Mouse (Mus musculus): Measurements from ENCODE around the gene Wbp11.

Gene Wbp11

DNA sequence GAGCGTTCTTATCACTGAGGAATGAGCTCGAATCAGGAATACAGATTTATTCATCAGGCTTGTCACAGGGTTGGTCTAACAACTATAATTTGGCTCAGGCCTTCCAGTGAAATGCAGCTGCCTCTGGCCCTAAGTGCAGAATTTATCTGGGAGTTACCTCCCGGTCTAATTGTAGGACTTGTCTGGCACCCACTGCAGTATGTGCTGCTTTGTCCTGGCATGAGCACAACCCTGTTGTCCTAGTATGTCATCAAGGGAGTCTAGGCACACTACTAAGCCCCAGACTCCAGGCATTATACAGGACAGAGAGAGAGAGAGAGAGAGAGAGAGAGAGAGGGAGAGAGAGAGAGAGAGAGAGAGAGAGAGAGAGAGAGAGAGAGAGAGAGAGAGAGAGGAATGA lies 9.3 kb upstream of the Wbp11 start:
- DNase-seq (ENCODE audit: low read depth, low spot score) = no peak

DNA sequence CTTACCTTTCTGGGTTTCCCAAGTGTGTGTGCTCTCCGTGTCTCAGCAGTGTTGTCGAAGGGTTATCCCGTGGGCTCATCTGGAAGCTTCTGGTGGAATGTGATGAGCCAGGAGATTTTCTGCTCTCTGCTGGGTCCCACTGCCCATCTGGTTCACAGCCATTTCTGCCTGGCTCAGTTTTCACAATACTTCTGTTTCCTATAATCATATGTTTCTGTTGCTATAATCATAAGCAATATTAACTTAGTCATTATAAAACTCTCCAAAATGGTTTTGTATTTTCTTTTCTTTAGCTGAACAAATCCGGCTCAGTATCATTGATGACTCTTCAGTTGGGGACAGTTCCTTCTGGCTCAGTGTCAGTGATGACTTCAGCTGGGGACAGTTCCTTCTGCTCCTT lies 7.3 kb upstream of the Wbp11 start, which contains the start of gene Smco3:
Gene Smco3 (minus strand): TSS at position 101 of the 400 bp plus-strand sequence.
- DNase-seq (ENCODE audit: low read depth, low spot score) = no peak

DNA sequence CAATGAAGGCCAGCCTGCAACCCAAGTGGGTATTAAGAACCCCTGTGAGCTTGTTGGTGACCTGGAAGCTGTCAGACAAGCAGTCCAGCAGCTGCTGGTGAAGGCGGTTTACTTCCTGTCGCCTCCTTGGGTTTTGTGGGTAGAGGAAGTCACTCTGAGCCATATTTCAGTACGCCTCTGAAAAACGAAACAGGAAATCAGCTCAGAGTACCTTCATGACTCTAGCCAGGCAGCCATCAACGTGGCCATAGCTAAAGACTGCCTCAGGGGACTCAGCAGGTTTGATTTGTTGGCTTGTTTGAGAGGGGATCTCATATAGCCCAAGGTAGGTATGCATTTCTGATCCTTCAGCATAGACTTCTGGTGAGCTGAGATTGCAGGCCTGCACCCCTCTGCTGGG lies 3.7 kb upstream of the Wbp11 start:
- no peak for DNase-seq (ENCODE audit: low read depth, low spot score)

DNA sequence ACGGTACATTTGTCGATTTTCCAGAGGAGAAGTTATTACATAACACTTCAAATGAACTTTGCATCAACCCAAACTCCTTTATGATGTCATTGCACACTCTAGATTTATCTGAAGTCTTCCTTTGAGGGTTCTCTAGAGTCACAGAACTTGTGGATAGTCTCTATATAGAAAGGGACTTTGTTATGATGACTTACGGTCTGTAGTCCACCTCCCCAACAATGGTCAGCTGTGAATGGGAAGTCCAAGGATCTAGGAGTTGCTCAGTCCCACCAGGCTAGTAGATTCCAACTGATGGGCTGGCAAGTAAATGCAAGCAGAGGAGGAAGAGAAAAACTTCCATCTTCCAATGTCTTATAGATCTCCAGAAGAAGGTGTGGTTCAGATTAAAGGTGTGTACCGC lies 648 bp upstream of the Wbp11 start:
- no peak for DNase-seq (ENCODE audit: low read depth, low spot score)

DNA sequence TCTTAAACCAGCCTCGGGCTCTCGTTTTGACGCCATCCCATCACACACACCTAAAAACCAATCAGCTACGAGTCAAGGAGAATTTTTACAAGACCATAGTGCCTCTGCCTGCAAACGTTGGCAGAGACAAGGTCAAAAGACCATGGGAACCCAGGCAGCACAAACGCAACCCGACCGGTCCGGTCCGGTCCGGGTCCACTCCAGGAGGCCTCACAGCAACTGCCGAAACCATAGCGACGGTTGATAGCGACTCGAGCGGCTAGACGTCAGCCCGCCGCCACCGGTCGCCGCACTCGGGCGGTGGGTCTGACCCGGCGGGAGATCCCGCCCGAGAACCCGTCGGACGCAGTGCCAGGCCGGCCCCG lies 535 bp downstream of the Wbp11 start, which contains the start of gene BC049715:
Gene BC049715 (plus strand): TSS at position 111 of the 365 bp plus-strand sequence.
- DNase-seq (ENCODE audit: low read depth, low spot score) = peak; percentile 61

DNA sequence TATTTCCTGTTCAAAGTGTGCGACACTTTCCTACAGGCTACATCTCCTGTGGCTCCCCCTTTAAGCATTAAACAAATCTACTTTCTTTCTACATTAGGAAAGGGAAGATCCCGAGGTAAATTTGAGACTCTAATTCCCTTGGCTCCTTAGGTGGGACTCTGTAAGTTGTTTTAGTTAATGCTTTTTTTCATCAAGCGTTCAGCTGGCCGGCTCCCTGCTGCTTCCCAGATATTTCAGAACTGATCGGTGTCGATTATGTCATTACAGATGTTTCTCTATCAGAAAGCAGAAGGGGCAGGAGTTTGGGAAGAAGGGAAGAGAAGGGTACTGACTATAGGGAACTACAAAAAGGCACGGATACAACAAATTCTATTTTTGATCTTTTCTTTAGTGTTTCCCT lies 917 bp downstream of the Wbp11 start:
- no peak for DNase-seq (ENCODE audit: low read depth, low spot score)

DNA sequence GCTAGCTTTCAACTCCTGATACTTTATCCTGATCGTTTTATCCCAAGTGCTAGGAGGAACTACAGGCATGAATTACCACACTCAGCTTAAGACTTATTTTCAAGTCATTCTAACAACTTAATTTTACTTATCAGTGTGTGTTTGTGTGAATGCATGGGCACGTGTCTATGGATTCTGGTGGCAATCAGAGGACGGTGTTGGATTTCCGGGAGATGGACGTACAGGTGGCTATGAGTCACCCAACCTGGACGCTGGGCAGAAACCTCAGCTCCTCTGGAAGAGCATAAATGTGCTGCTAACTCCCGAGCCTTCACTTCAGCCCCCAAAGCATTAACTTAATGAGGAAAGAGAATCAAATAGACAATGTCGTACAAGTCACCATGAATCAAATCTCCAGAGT lies 3.0 kb downstream of the Wbp11 start:
- DNase-seq (ENCODE audit: low read depth, low spot score) = no peak

DNA sequence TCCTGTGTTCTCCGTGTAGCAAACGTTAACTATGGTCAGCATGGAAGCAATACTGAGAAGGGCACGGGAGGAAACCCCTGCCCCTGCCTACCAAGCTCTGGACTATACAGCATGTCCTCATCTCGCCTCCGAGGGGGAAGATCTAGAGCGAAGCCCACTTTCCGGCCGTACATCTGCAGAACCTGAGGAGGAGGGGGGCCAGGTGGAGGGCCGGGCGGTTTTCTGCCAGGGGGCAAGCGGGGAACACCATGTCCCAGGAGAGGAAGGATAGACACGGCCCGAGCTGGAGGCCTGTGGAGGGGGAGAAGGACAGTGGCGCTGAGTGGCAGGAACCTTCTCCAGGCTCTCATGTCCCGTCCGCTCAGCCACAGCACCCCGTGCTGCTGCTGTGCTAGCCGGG lies 6.9 kb downstream of the Wbp11 start:
- DNase-seq (ENCODE audit: low read depth, low spot score) = no peak

DNA sequence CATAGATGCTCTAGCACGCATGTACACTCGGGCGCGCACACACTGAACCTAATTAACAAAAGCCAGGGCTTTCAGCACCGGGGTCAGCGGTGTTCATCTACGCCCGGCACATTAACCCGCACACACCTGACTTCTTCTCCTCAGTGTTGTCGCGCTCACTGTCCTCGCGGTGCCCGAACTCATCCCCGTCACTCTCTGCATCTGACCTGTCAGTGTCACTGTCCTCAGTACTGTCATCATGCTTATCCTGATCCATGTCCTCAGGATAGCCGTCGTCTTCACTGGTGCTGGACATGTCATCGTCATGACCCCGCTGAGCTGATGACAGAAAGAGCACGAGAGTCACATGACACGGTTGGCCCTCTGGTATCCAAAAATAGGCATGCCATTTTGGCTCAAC lies 7.7 kb downstream of the Wbp11 start:
- no peak for DNase-seq (ENCODE audit: low read depth, low spot score)

DNA sequence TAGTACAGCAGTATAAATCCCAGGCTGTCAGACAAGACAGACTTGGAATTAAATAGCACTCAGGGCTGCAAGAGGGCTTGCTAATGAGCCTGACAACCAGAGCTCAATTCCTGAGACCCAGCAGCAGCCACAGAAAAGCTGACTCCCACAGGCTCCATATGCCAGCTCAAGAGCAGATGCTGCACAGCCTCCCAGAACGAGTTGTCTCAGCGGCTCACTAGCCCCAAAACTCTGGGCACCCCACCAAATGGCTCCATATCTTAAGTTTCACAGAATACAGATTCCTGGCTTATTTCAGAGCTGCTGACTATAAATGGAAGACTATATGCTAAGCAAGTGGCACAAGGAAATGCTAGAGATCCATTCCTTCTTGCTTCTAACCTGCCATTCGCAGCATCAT lies 10.5 kb downstream of the Wbp11 start:
- DNase-seq (ENCODE audit: low read depth, low spot score) = no peak

DNA sequence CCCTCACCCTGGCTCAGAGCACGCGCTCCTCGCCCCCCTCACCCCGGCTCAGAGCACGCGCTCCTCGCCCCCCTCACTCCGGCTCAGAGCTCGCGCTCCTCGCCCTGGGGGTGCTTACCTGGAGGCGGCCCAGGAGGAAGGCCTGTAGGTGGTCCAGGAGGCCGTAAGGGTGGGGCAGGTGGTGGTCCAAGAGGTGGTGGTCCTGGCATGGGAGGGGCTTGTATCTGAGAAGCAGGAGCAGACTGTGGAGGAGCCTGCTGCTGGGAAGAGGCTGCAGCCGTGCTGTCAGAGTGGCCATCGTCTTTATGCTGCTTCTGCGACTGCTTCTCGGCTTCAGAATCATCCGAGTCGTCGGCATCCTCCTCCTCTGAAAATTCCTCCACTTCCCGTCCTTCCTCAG lies 11.2 kb downstream of the Wbp11 start:
- DNase-seq (ENCODE audit: low read depth, low spot score) = no peak

DNA sequence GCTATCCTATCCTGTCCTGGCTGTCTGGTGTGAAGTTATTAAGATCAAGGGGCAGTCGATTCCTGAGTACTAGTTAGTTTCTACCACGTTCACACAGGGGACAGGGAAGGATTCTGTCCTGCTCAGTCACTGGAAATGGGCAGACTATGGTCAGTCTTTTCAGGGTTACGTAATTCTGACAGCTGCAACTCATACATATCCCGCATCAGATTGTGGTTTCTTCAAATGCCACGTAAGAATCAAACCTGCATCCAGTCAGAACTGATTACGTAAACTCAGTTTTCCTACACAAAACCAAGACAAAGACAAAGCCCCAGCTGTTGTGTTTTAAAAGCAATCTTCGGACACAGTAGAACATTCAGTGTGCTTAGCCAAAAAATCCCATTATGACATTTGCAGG lies 12.7 kb downstream of the Wbp11 start:
- no peak for DNase-seq (ENCODE audit: low read depth, low spot score)

DNA sequence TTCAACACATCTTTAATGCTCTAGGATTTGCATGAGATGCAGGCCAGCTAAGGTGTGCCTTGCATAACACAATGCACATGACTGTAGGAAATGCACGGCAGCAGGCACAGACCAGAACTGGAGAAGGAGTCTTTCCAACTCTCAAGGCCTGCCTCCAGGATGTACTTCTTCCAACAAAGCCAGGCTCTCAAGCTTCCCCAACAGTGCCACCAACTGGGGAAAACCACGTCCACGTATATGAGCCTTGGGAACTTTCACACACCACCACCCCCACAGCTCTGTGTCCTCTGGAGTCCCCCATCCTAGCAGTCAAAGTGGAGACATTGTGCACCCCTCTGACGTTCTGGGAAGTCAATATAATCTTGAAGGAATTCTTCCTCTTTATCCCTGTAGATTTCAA lies 14.9 kb downstream of the Wbp11 start:
- peak; percentile 68 for DNase-seq (ENCODE audit: low read depth, low spot score)

DNA sequence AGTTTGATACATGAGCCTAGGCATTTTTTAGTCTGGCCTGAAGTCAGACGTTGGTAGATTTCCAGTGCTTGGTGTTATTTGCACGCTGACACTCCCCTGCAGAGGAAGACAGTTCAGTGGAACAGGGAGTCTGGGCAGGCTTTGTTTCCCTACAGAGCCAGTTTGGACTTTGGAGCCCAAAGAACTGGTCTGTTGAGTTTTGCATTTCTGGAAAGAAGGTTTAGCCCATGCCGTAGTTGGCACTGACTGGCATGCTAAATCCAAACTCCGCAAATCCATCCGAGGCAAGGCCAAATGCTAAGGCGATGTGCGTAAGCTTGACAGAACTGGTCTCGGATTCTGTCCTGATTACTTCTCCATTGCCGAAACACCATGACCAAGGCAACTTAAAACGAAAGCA lies 16.8 kb downstream of the Wbp11 start:
- no peak for DNase-seq (ENCODE audit: low read depth, low spot score)

DNA sequence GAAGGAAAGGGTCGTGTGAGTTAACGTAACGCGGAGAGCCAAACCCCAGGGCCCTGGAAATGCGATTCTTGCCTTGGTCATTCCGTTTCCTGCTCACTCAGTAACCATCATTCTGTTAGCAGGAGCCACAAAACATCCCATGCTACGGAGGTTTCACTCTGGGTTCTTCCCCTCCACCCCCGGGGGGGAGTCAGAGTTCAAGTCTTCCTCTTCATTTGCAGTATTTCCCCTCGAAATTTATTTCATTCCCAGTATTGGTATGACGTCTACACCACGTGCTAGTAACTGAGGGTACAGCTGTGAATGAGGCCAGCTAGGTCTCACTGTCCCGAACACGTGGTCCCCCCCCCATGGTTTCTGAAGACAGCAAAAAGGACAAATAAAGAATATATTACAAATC lies 18.4 kb downstream of the Wbp11 start:
- DNase-seq (ENCODE audit: low read depth, low spot score) = no peak

DNA sequence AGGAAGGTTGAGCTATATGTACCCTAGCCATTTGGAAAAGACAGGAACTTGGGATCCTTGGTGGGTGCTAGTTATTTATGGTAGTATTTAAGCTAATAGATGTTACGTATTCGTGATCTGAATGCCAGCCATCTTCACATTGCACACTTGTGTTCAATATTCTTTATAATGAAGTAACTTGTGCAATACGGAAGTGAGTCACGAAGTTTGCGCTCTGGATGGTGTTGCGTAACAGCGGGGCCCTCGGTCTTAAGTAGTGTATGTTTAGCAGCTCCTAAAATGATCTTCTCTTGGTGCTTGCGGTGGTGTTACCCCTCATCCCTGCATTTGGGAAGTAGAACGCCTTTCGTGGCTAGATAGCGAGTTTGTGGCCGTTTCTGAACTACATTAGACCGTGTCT lies 19.0 kb downstream of the Wbp11 start:
- DNase-seq (ENCODE audit: low read depth, low spot score) = peak; percentile 94

DNA sequence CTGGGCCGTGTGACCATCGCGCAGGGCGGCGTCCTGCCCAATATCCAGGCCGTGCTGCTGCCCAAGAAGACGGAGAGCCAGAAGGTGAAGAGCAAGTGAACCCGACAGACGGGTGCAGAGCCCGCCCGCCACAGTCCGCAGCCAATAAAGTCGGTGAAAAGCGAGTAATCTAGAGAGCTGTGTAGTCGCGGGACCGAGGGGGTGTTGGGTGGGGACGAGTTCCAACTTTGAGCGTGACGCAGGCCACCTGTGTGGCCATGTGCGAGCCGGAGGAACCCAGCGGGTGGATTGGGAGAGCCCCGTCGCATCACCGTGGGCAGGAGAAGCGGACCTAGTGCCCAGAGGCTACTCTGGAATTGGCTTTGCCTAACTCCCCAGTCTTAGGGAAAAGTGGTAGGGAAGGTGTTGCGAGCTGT lies 19.4 kb downstream of the Wbp11 start:
- DNase-seq (ENCODE audit: low read depth, low spot score) = no peak

DNA sequence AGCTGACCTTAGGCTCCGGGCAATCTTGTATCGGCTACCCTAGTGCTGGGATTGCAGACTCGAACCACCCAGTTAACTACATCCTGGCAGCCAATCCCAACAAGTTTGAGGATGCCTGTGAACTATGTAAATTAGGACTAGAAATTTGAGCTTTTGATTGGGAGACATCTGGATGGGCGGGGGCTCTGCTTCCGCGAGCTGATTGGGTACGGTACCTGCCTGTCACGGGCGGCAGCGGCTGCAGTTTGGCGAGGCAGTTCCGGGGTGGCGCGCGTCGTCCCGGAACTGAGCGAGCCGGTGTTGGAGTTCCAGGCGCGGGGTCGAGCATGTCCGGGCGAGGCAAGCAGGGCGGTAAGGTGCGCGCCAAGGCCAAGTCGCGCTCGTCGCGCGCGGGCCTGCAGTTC lies 20.0 kb downstream of the Wbp11 start, which contains the start of gene H2afj:
Gene H2afj (plus strand): TSS at position 231 of the 404 bp plus-strand sequence.
- DNase-seq (ENCODE audit: low read depth, low spot score) = peak; percentile 98

DNA sequence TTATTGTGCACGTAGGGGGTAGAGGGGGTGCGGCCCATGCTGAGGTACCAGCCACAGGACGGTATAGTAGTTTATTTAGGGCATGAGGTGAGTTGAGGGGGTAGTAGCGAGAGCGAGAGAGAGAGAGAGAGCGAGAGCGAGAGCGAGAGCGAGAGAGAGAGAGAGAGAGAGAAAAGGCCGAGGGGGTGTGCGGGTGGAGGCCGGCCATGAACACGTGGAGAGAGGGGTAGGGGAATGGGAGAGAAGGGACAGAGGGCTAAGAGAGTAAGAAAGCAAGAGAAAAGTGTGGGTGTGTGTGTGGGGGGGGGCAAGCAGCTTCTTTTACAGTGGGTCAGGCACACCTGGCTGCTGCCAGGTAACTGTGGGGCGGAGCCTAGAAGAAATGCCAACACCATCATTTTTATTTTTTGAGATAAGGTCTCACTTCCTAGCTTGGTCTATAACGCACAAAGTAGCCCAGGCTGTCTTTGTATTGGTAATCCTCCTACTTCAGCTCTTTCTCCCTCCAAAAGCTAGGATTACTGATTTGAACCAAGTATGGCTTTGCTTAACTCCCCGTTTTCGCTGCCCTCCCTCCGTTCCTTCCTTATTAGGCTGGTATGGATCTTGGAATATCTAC lies 20.5 kb downstream of the Wbp11 start:
- DNase-seq (ENCODE audit: low read depth, low spot score) = no peak

DNA sequence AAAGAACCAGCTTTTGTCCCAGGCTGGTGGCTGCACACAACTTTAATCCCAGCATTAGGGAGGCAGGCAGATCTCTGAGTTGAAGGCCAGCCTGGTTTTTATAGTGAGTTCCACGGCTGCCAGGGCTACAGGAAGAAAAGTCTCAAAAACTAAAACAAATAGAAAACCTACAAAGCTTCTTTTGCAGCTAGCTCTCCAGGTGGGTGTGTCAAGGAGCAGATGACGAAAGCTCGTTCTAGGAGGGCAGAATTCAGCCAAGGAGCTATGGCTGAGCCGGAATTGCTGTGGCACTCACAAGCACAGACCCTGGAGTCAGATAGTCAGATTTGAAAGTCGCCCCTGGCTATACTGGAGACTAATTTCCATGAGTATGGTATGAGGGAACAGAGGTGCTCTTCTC lies 21.2 kb downstream of the Wbp11 start:
- DNase-seq (ENCODE audit: low read depth, low spot score) = no peak

DNA sequence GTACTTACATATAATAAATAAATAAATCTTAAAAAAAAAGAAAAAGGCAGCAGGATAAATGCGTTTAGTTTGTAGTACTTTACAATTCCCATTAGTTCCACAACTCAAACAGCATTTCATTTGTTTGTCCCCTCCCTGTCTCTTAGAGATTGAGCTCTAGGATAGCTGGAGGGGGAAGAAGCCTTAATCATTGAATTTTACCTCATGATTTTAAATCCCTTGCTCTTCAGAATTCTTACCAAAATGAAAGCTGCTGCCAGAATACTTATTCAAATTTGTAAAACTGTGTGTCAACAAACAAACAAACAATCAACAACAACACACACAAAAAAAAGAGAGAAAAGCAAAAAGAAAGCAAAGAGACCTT lies 22.6 kb downstream of the Wbp11 start:
- DNase-seq (ENCODE audit: low read depth, low spot score) = no peak

DNA sequence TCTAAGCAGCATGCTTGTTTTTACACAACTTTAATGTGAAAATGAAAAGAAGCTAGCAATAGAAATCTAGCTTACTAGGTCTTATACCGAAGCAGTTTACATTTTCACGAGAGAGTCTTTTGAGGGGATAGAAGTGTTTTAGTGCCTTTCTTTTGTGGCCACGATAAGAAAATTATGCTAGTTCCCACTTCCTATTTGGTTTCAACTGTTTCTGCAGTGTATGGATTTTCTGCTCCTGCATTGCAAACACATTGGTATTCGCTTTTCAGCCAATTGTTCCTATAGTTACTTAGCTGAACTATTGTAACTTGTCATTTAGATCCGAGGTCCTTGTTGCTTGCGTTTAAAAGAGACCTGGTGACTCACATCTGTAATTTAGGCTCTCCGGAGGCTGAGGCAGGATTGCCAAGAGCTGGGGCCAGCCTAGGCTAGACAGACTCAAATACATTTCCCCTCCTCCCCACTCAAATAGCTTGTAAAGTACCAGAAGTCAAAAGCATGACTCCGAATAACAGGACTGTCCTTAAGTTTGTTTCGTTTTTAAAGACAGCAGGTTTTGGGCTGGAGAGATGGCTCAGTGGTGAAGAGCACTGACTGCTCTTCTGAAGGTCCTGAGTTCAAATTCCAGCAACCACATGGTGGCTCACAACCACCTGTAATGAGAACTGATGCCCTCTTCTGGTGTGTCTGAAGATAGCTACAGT lies 23.2 kb downstream of the Wbp11 start:
- peak; percentile 85 for DNase-seq (ENCODE audit: low read depth, low spot score)
